18 mouse cellular contexts compared by ENCODE assay signal in the genomic region with DNA sequence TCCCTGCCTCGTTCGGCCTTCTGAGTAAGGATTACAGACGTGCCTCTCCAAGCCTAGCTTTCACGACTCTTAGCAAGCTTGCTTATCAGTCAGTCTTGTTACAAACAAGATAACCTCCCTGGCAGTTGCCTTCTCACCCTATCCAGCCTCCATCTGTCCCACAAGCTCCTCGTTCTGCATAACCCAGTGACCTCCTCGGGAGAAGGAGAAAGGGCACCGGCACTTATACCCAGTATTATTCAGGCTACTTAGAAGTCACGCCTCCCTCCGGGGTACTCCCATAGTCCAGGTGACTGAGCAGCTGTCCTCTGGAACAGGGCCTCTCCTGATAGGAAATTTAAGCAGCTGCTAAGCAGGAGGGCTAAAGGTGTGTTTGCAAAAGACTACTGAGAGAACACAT. TPM values are rescaled to one million over a fixed set of nuclear protein-coding genes. Genes with fewer than 3 reads are reported as not detected.
DNase-seq lines count a peak whose midpoint lies in the region; ATAC-seq and TF ChIP-seq lines count a peak whose summit lies in the region.
"Had no signal": no experiment of that assay in that cellular context is flagged by ENCODE, and none has a peak within 500 bp of the region (broad histone marks: within the 10 kb centered on the region; RNA-seq: fewer than 3 reads in every experiment).

No protein-coding gene starts in this region.

- no peak overlapping the region for H3K4me2 ChIP-seq in hindbrain, embryonic 12.5 days (replicated peaks)
- H3K4me2 ChIP-seq in hindbrain, embryonic 11.5 days (replicated peaks; ENCODE audit: low read depth, low read length), result no peak overlapping the region
- H3K4me2 ChIP-seq in liver, embryonic 14.5 days (ENCODE audit: low read depth), result peak overlapping the region; percentile 30
- H3K4me2 ChIP-seq in stomach, postnatal 0 days (replicated peaks; ENCODE audit: low read depth), result no peak overlapping the region
- H3K4me2 ChIP-seq: forebrain, embryonic 12.5 days; limb, embryonic 15.5 days; midbrain, embryonic 13.5 days had no signal

- H3K9me3 ChIP-seq in hindbrain, embryonic 12.5 days (replicated peaks), result no peaks in the 10 kb centered on the region
- H3K9me3 ChIP-seq in hindbrain, embryonic 11.5 days (ENCODE audit: control insufficient read depth, low read length), result no peaks in the 10 kb centered on the region
- no peaks in the 10 kb centered on the region for H3K9me3 ChIP-seq in liver, embryonic 14.5 days (ENCODE audit: control insufficient read depth, low read length)
- H3K9me3 ChIP-seq in stomach, postnatal 0 days (ENCODE audit: control insufficient read depth, low read length), result no peaks in the 10 kb centered on the region
- H3K9me3 ChIP-seq: forebrain, embryonic 12.5 days; limb, embryonic 15.5 days; midbrain, embryonic 13.5 days had no signal

- no peak overlapping the region for H3K9ac ChIP-seq in hindbrain, embryonic 12.5 days
- H3K9ac ChIP-seq in hindbrain, embryonic 11.5 days (ENCODE audit: low read depth, low read length), result no peak overlapping the region
- peak overlapping the region; percentile 23; the same call in 1 of the 2 replicates for H3K9ac ChIP-seq in liver, embryonic 14.5 days (replicated peaks)
- H3K9ac ChIP-seq in stomach, postnatal 0 days (ENCODE audit: low read length), result no peak overlapping the region
- H3K9ac ChIP-seq: forebrain, embryonic 12.5 days; limb, embryonic 15.5 days; midbrain, embryonic 13.5 days had no signal

- no peak for DNase-seq in hindbrain, embryonic 11.5 days (ENCODE audit: low spot score)
- peak; percentile 38 to 55 (median 51) for DNase-seq in liver, embryonic 14.5 days (ENCODE audit: low read depth in 3 of 3, low spot score in 3 of 3)
- DNase-seq in stomach, postnatal 0 days (ENCODE audit: low spot score), result no peak
- no peak for DNase-seq in adrenal gland, adult 18-20 months (ENCODE audit: low spot score in 2 of 2)
- no peak for DNase-seq in B cell, adult 2 months
- no peak for DNase-seq in layer of hippocampus, postnatal 10 days (ENCODE audit: low spot score in 2 of 2)
- DNase-seq: cerebellum, adult 18-20 months; gastrocnemius, adult 2 months; heart, adult 2 months; kidney, postnatal 14 days; lung, postnatal 36 days; right cerebral cortex, adult 18-20 months had no signal

- H3K36me3 ChIP-seq in hindbrain, embryonic 12.5 days, result no peaks in the 10 kb centered on the region
- no peaks in the 10 kb centered on the region for H3K36me3 ChIP-seq in hindbrain, embryonic 11.5 days (ENCODE audit: control insufficient read depth, insufficient read depth, low read length)
- H3K36me3 ChIP-seq in liver, embryonic 14.5 days (replicated peaks; ENCODE audit: control insufficient read depth, insufficient read depth, low read depth), result no peaks in the 10 kb centered on the region
- H3K36me3 ChIP-seq in stomach, postnatal 0 days (ENCODE audit: control insufficient read depth, insufficient read depth, low read length), result no peaks in the 10 kb centered on the region
- H3K36me3 ChIP-seq: forebrain, embryonic 12.5 days; limb, embryonic 15.5 days; midbrain, embryonic 13.5 days had no signal

- H3K27ac ChIP-seq in hindbrain, embryonic 12.5 days, result 0 out of 2 replicates have a peak overlapping the region, but pooled peaks have one; percentile 40
- H3K27ac ChIP-seq in hindbrain, embryonic 11.5 days (ENCODE audit: low read depth, low read length), result no peak overlapping the region
- peak overlapping the region; percentile 5 for H3K27ac ChIP-seq in liver, embryonic 14.5 days
- no peak overlapping the region for H3K27ac ChIP-seq in stomach, postnatal 0 days (replicated peaks)
- H3K27ac ChIP-seq: forebrain, embryonic 12.5 days; gastrocnemius, adult 2 months; heart, adult 2 months; limb, embryonic 15.5 days; midbrain, embryonic 13.5 days had no signal

- no peak for TF ChIP-seq CTCF in liver, embryonic 14.5 days (IDR thresholded peaks at IDR 0.05; ENCODE audit: low read depth)
- TF ChIP-seq CTCF in stomach, postnatal 0 days (IDR thresholded peaks at IDR 0.05; ENCODE audit: low read depth), result no peak

- 76% methylated on average over 9 of the region's 9 CpGs for WGBS in hindbrain, embryonic 12.5 days
- WGBS in hindbrain, embryonic 11.5 days, result 72% methylated on average over 9 of the region's 9 CpGs
- WGBS in liver, embryonic 14.5 days (ENCODE audit: insufficient replicate concordance), result 8% methylated on average over 9 of the region's 9 CpGs
- 43% methylated on average over 9 of the region's 9 CpGs for WGBS in stomach, postnatal 0 days

- H3K27me3 ChIP-seq in hindbrain, embryonic 12.5 days, result no peaks in the 10 kb centered on the region
- H3K27me3 ChIP-seq in hindbrain, embryonic 11.5 days (ENCODE audit: control insufficient read depth, insufficient read depth, low read length), result no peaks in the 10 kb centered on the region
- no peaks in the 10 kb centered on the region for H3K27me3 ChIP-seq in liver, embryonic 14.5 days (ENCODE audit: control insufficient read depth, insufficient read depth, low read length)
- no peaks in the 10 kb centered on the region for H3K27me3 ChIP-seq in stomach, postnatal 0 days (ENCODE audit: control insufficient read depth, insufficient read depth, low read length)
- H3K27me3 ChIP-seq: forebrain, embryonic 12.5 days; limb, embryonic 15.5 days; midbrain, embryonic 13.5 days had no signal

- H3K4me3 ChIP-seq in hindbrain, embryonic 12.5 days, result no peak overlapping the region
- no peak overlapping the region for H3K4me3 ChIP-seq in hindbrain, embryonic 11.5 days (ENCODE audit: low read depth, low read length)
- H3K4me3 ChIP-seq in liver, embryonic 14.5 days (ENCODE audit: insufficient read depth in 1 of 2, low read depth in 2 of 2, low read length in 2 of 2), result no peak overlapping the region; a peak in 1 of 4 replicates
- H3K4me3 ChIP-seq in stomach, postnatal 0 days (ENCODE audit: low read depth, low read length), result no peak overlapping the region
- H3K4me3 ChIP-seq: forebrain, embryonic 12.5 days; gastrocnemius, adult 2 months; heart, adult 2 months; limb, embryonic 15.5 days; midbrain, embryonic 13.5 days had no signal

- ATAC-seq in hindbrain, embryonic 12.5 days (ENCODE audit: low FRiP score), result no peak
- no peak for ATAC-seq in hindbrain, embryonic 11.5 days (ENCODE audit: low FRiP score)
- peak; percentile 38 for ATAC-seq in erythroblast, adult 5-6 weeks (replicated peaks; ENCODE audit: low FRiP score, poor library complexity, severe bottlenecking)
- peak; percentile 85 for ATAC-seq in liver, embryonic 14.5 days (ENCODE audit: insufficient read depth)
- 0 out of 2 replicates have a peak, but pooled peaks have one; percentile 35 for ATAC-seq in stomach, postnatal 0 days (ENCODE audit: low FRiP score, low TSS enrichment)
- ATAC-seq: inflammation-experienced regulatory T-cells, adult 6 months; midbrain, embryonic 13.5 days had no signal

- H3K4me1 ChIP-seq in hindbrain, embryonic 12.5 days, result no peaks in the 10 kb centered on the region
- H3K4me1 ChIP-seq in hindbrain, embryonic 11.5 days (replicated peaks; ENCODE audit: control insufficient read depth, insufficient read depth, low read length), result no peaks in the 10 kb centered on the region
- H3K4me1 ChIP-seq in liver, embryonic 14.5 days (replicated peaks; ENCODE audit: control insufficient read depth in 2 of 2, insufficient read depth in 2 of 2, low read length in 1 of 2), result peaks cover 7 to 31% of the 10 kb centered on the region in 2 experiments; a peak in 3 of 4 replicates
- H3K4me1 ChIP-seq in stomach, postnatal 0 days (replicated peaks; ENCODE audit: control insufficient read depth, insufficient read depth), result no peaks in the 10 kb centered on the region
- H3K4me1 ChIP-seq: forebrain, embryonic 12.5 days; limb, embryonic 15.5 days; midbrain, embryonic 13.5 days had no signal

- TF ChIP-seq EP300 in liver, embryonic 14.5 days (IDR thresholded peaks at IDR 0.05; ENCODE audit: low read depth), result peak; percentile 88
- TF ChIP-seq EP300 in stomach, postnatal 0 days (optimal IDR thresholded peaks at IDR 0.05), result no peak

RNA-seq across cellular contexts. Expression of gene Tbc1d8, which starts 48.5 kb away (rescaled TPM):
- 8.6 and 10.2 TPM in 2 replicates for polyA plus RNA-seq in hindbrain, embryonic 12.5 days (2016; fragmentation: Nextera tagmentation; extraction: Ambion mirVana)
- 5.3 and 6.5 TPM in 2 replicates for polyA plus RNA-seq in hindbrain, embryonic 11.5 days (2014; fragmentation: Nextera tagmentation; extraction: Ambion mirVana)
- 29.5 and 36.5 TPM in 2 replicates for total RNA-seq in erythroblast, adult 5-6 weeks (2015; ENCODE audit: low replicate concordance)
- total RNA-seq in erythroblast, adult 5-6 weeks (2017; ENCODE audit: low replicate concordance), result 9.6 and 12.0 TPM in 2 replicates
- 2.2 and 3.1 TPM in 2 replicates for polyA plus RNA-seq in liver, embryonic 14.5 days (2012; rRNA removed)
- 2.5 and 2.9 TPM in 2 replicates for polyA plus RNA-seq in liver, embryonic 14.5 days (2014; fragmentation: Nextera tagmentation; extraction: Ambion mirVana)
- polyA plus RNA-seq in stomach, postnatal 0 days (2015; fragmentation: Nextera tagmentation; extraction: Ambion mirVana), result 5.3 and 7.3 TPM in 2 replicates
- total RNA-seq in adrenal gland, adult 18-20 months (2021), result 10 to 100 TPM in 1 of 2 experiments, 1 to 10 TPM in 1; 7.6 to 14.6 TPM
- total RNA-seq in layer of hippocampus, postnatal 10 days (2021), result 10 to 100 TPM; 14.9 to 15.0 TPM

Comparison
In these comparisons a context has a peak if more than half of its experiments do, and no peak if none do; other contexts are left out.
1. H3K27ac ChIP-seq: peak in hindbrain, embryonic 12.5 days (single experiment) and liver, embryonic 14.5 days (single experiment); none in hindbrain, embryonic 11.5 days (single experiment) and stomach, postnatal 0 days (single experiment).
2. ATAC-seq: peak in erythroblast, adult 5-6 weeks (single experiment), liver, embryonic 14.5 days (single experiment) and stomach, postnatal 0 days (single experiment); none in hindbrain, embryonic 12.5 days (single experiment) and hindbrain, embryonic 11.5 days (single experiment).
3. DNase-seq: peak in liver, embryonic 14.5 days (3 of 3); none in hindbrain, embryonic 11.5 days (single experiment), stomach, postnatal 0 days (single experiment), adrenal gland, adult 18-20 months (0 of 2), B cell, adult 2 months (0 of 2) and layer of hippocampus, postnatal 10 days (0 of 2).